Mouse (Mus musculus) midbrain, embryonic 12.5 days (tissue): ENCODE results near the gene 4430402I18Rik. TPM values are rescaled to one million over a fixed set of nuclear protein-coding genes. Genes with fewer than 3 reads are reported as not detected.

Experiments used
- ATAC-seq: fragments of 200-750 bp; cut with Nextera tagmentation; 2 replicates; pipeline ENCODE4 v1.8.0; 2017; ENCODE audit warnings: low read depth, moderate TSS enrichment, moderate library complexity; ENCODE audit not compliant: low FRiP score
- H3K27ac ChIP-seq: fragments of 300-500 bp; sonication (generic); replicated peaks from 2 replicates; pipeline ENCODE4 v1.5.1; 2016; ENCODE audit warnings: mild to moderate bottlenecking
- H3K27me3 ChIP-seq: fragments of 300-500 bp; sonication (generic); 2 replicates; pipeline ENCODE4 v1.6.1; 2016; ENCODE audit warnings: mild to moderate bottlenecking
- H3K36me3 ChIP-seq: fragments of 300-500 bp; sonication (generic); 2 replicates; pipeline ENCODE4 v1.6.1; 2016
- H3K4me1 ChIP-seq: fragments of 300-500 bp; sonication (generic); 2 replicates; pipeline ENCODE4 v1.6.1; 2016
- H3K4me2 ChIP-seq: fragments of 300-500 bp; sonication (generic); replicated peaks from 2 replicates; pipeline ENCODE4 v1.6.1; 2016; ENCODE audit warnings: mild to moderate bottlenecking, moderate library complexity
- H3K4me3 ChIP-seq: fragments of 300-500 bp; sonication (generic); 2 replicates; pipeline ENCODE4 v1.5.1; 2016; ENCODE audit warnings: mild to moderate bottlenecking
- H3K9ac ChIP-seq: fragments of 300-500 bp; sonication (generic); replicated peaks from 2 replicates; pipeline ENCODE4 v1.6.1; 2016; ENCODE audit warnings: mild to moderate bottlenecking, moderate library complexity
- H3K9me3 ChIP-seq: fragments of 300-500 bp; sonication (generic); 2 replicates; pipeline ENCODE4 v1.6.1; 2016; ENCODE audit warnings: mild to moderate bottlenecking
- WGBS: fragments of 180-500 bp; shearing (Covaris S2); methylation state at CpG from one replicate; pipeline ENCODE4 v1.1.7; 2016; 5-methylcytosine and 5-hydroxymethylcytosine counted together
- polyA plus RNA-seq: library from polyadenylated mRNA; unstranded; fragments of >200 nt; fragmentation: Nextera tagmentation; extraction: Ambion mirVana; gene quantifications from 2 replicates; pipeline ENCODE4 v1.2.1, GENCODE M21; 2016

Gene 4430402I18Rik
- polyA plus RNA-seq, 1 experiment from 2014 or later: 0.17 TPM

GRCm38 (mm10) chr19:28963842-28964551, 3.6 kb downstream of the 4430402I18Rik start, which contains the start of gene Plpp6:
Gene Plpp6 (plus strand): TSS chr19:28963953.
- peak within 1 kb of the TSS; percentile 88 for H3K4me2 ChIP-seq

GRCm38 (mm10) chr19:28963513-28963841, 4.1 kb downstream of the 4430402I18Rik start:
- Histone ChIP-seq H3K36me3 (no peaks in the 10 kb centered on the region), H3K9ac (peak overlapping the region; percentile 90), H3K4me2 (peak overlapping the region; percentile 88), H3K4me1 (peaks cover 18% of the 10 kb centered on the region), H3K4me3 (peak overlapping the region; percentile 89), H3K9me3 (no peaks in the 10 kb centered on the region), H3K27me3 (peaks cover 4% of the 10 kb centered on the region), H3K27ac (no peak overlapping the region)
- 5% methylated on average over 4 of the region's 4 CpGs for WGBS
- no peak for ATAC-seq

More at GRCm38 (mm10) chr19:28963842-28964551, 3.6 kb downstream of the 4430402I18Rik start, which contains the start of gene Plpp6:
- Histone ChIP-seq H3K27me3 (peaks cover 4% of the 10 kb centered on the region), H3K4me1 (peaks cover 18% of the 10 kb centered on the region), H3K4me3 (peak within 1 kb of the TSS; percentile 89), H3K27ac (peak within 1 kb of the TSS; percentile 76), H3K9me3 (no peaks in the 10 kb centered on the region), H3K36me3 (no peaks in the 10 kb centered on the region), H3K9ac (peak within 1 kb of the TSS; percentile 90)
- under 1% methylated on average over 68 of the region's 73 CpGs for WGBS
- peak; percentile 81 for ATAC-seq

- H3K27me3 ChIP-seq: peaks cover 4% of the 10 kb centered on the region
- H3K9me3 ChIP-seq: no peaks in the 10 kb centered on the region
- no peaks in the 10 kb centered on the region for H3K36me3 ChIP-seq
- no peak overlapping the region for H3K9ac ChIP-seq
- peak overlapping the region; percentile 88 for H3K4me2 ChIP-seq
- WGBS: 46% methylated on average over 3 of the region's 3 CpGs
- no peak for ATAC-seq
- H3K4me3 ChIP-seq: peak overlapping the region; percentile 89; the same call in 1 of the 2 replicates
- peaks cover 18% of the 10 kb centered on the region for H3K4me1 ChIP-seq
- H3K27ac ChIP-seq: no peak overlapping the region
Observed at GRCm38 (mm10) chr19:28963113-28963512, 4.5 kb downstream of the 4430402I18Rik start.

GRCm38 (mm10) chr19:28951251-28951650, 16.3 kb downstream of the 4430402I18Rik start:
- H3K9ac ChIP-seq: no peak overlapping the region
- 70% methylated on average over 5 of the region's 5 CpGs for WGBS
- H3K4me3 ChIP-seq: no peak overlapping the region
- no peaks in the 10 kb centered on the region for H3K27me3 ChIP-seq
- no peak overlapping the region for H3K4me2 ChIP-seq
- no peaks in the 10 kb centered on the region for H3K9me3 ChIP-seq
- ATAC-seq: no peak
- no peaks in the 10 kb centered on the region for H3K4me1 ChIP-seq
- H3K27ac ChIP-seq: no peak overlapping the region
- no peaks in the 10 kb centered on the region for H3K36me3 ChIP-seq

GRCm38 (mm10) chr19:28947311-28947710, 20.3 kb downstream of the 4430402I18Rik start:
- H3K4me3 ChIP-seq: no peak overlapping the region
- WGBS: 68% methylated on average over 2 of the region's 2 CpGs
- H3K9me3 ChIP-seq: no peaks in the 10 kb centered on the region
- no peak for ATAC-seq
- no peak overlapping the region for H3K9ac ChIP-seq
- no peaks in the 10 kb centered on the region for H3K27me3 ChIP-seq
- H3K36me3 ChIP-seq: no peaks in the 10 kb centered on the region
- H3K27ac ChIP-seq: no peak overlapping the region
- no peaks in the 10 kb centered on the region for H3K4me1 ChIP-seq
- H3K4me2 ChIP-seq: no peak overlapping the region

- no peak overlapping the region for H3K9ac ChIP-seq
- H3K4me1 ChIP-seq: no peaks in the 10 kb centered on the region
- H3K4me2 ChIP-seq: no peak overlapping the region
- WGBS: 76% methylated on average over 4 of the region's 4 CpGs
- H3K4me3 ChIP-seq: no peak overlapping the region
- no peaks in the 10 kb centered on the region for H3K27me3 ChIP-seq
- H3K9me3 ChIP-seq: no peaks in the 10 kb centered on the region
- H3K27ac ChIP-seq: no peak overlapping the region
- no peak for ATAC-seq
- no peaks in the 10 kb centered on the region for H3K36me3 ChIP-seq
Observed at GRCm38 (mm10) chr19:28946782-28947181, 20.8 kb downstream of the 4430402I18Rik start.

- H3K27ac ChIP-seq: no peak overlapping the region
- no peak for ATAC-seq
- WGBS: 73% methylated on average over 4 of the region's 4 CpGs
Observed at GRCm38 (mm10) chr19:28941271-28941670, 26.3 kb downstream of the 4430402I18Rik start.

GRCm38 (mm10) chr19:28940135-28940874, 27.3 kb downstream of the 4430402I18Rik start:
- H3K9me3 ChIP-seq: no peaks in the 10 kb centered on the region
- H3K27ac ChIP-seq: no peak overlapping the region
- H3K27me3 ChIP-seq: no peaks in the 10 kb centered on the region
- no peak for ATAC-seq
- H3K4me1 ChIP-seq: no peaks in the 10 kb centered on the region
- no peaks in the 10 kb centered on the region for H3K36me3 ChIP-seq
- no peak overlapping the region for H3K4me2 ChIP-seq
- WGBS: 80% methylated on average over 9 of the region's 9 CpGs
- H3K4me3 ChIP-seq: no peak overlapping the region
- no peak overlapping the region for H3K9ac ChIP-seq

More at GRCm38 (mm10) chr19:28941271-28941670, 26.3 kb downstream of the 4430402I18Rik start:
- Histone ChIP-seq H3K4me2 (no peak overlapping the region), H3K9me3 (no peaks in the 10 kb centered on the region), H3K4me3 (no peak overlapping the region), H3K27me3 (no peaks in the 10 kb centered on the region), H3K36me3 (no peaks in the 10 kb centered on the region), H3K4me1 (no peaks in the 10 kb centered on the region), H3K9ac (no peak overlapping the region)

GRCm38 (mm10) chr19:28934897-28935296, 32.7 kb downstream of the 4430402I18Rik start:
- Histone ChIP-seq H3K9me3 (no peaks in the 10 kb centered on the region), H3K36me3 (no peaks in the 10 kb centered on the region), H3K27ac (no peak overlapping the region), H3K27me3 (no peaks in the 10 kb centered on the region), H3K9ac (no peak overlapping the region), H3K4me3 (no peak overlapping the region), H3K4me1 (no peaks in the 10 kb centered on the region), H3K4me2 (no peak overlapping the region)
- ATAC-seq: no peak
- 90% methylated on average over 3 of the region's 3 CpGs for WGBS

- Histone ChIP-seq H3K36me3 (no peaks in the 10 kb centered on the region), H3K4me1 (no peaks in the 10 kb centered on the region), H3K4me2 (no peak overlapping the region), H3K27me3 (no peaks in the 10 kb centered on the region), H3K9me3 (no peaks in the 10 kb centered on the region), H3K4me3 (no peak overlapping the region), H3K27ac (no peak overlapping the region), H3K9ac (no peak overlapping the region)
- ATAC-seq: no peak
Observed at GRCm38 (mm10) chr19:28929034-28929433, 38.6 kb downstream of the 4430402I18Rik start.

- no peak overlapping the region for H3K4me3 ChIP-seq
- H3K4me2 ChIP-seq: no peak overlapping the region
- H3K27ac ChIP-seq: no peak overlapping the region
- H3K36me3 ChIP-seq: no peaks in the 10 kb centered on the region
- H3K4me1 ChIP-seq: no peaks in the 10 kb centered on the region
- no peaks in the 10 kb centered on the region for H3K9me3 ChIP-seq
- no peak overlapping the region for H3K9ac ChIP-seq
- no peaks in the 10 kb centered on the region for H3K27me3 ChIP-seq
- 78% methylated on average over 4 of the region's 4 CpGs for WGBS
- no peak for ATAC-seq
Observed at GRCm38 (mm10) chr19:28927396-28927795, 40.2 kb downstream of the 4430402I18Rik start.

GRCm38 (mm10) chr19:28926366-28926765, 41.2 kb downstream of the 4430402I18Rik start:
- H3K36me3 ChIP-seq: no peaks in the 10 kb centered on the region
- H3K4me2 ChIP-seq: no peak overlapping the region
- no peaks in the 10 kb centered on the region for H3K27me3 ChIP-seq
- WGBS: 92% methylated on average over 5 of the region's 5 CpGs
- H3K4me3 ChIP-seq: no peak overlapping the region
- H3K9ac ChIP-seq: no peak overlapping the region
- H3K4me1 ChIP-seq: no peaks in the 10 kb centered on the region
- no peaks in the 10 kb centered on the region for H3K9me3 ChIP-seq
- no peak for ATAC-seq
- no peak overlapping the region for H3K27ac ChIP-seq
